Comparison of ENCODE assay signal across 16 mouse cellular contexts in genomic region chr2:12716124-12717012, GRCm38 (mm10).
DNase-seq lines count a peak whose midpoint lies in the region; ATAC-seq and TF ChIP-seq lines count a peak whose summit lies in the region.
"Had no signal": no experiment of that assay in that cellular context is flagged by ENCODE, and none has a peak within 500 bp of the region (broad histone marks: within the 10 kb centered on the region; RNA-seq: fewer than 3 reads in every experiment).

No protein-coding gene starts in this region.

- no peak overlapping the region for H3K9ac ChIP-seq in midbrain, embryonic 11.5 days (ENCODE audit: low read length)
- H3K9ac ChIP-seq in midbrain, postnatal 0 days (replicated peaks; ENCODE audit: low read length, poor library complexity, severe bottlenecking): no peak overlapping the region
- H3K9ac ChIP-seq in hindbrain, embryonic 11.5 days (ENCODE audit: low read depth, low read length): no peak overlapping the region

- no peak overlapping the region for H3K4me3 ChIP-seq in midbrain, embryonic 11.5 days (ENCODE audit: low read depth, low read length)
- no peak overlapping the region for H3K4me3 ChIP-seq in midbrain, postnatal 0 days (ENCODE audit: low read depth, low read length)
- H3K4me3 ChIP-seq in hindbrain, embryonic 11.5 days (ENCODE audit: low read depth, low read length): no peak overlapping the region
- H3K4me3 ChIP-seq: layer of hippocampus, adult 2 months; left cerebral cortex, adult 2 months had no signal

- H3K27ac ChIP-seq in midbrain, embryonic 11.5 days (ENCODE audit: low read depth, low read length): no peak overlapping the region
- H3K27ac ChIP-seq in midbrain, postnatal 0 days (ENCODE audit: low read depth, low read length): no peak overlapping the region
- H3K27ac ChIP-seq in hindbrain, embryonic 11.5 days (ENCODE audit: low read depth, low read length): no peak overlapping the region
- H3K27ac ChIP-seq: layer of hippocampus, adult 2 months; left cerebral cortex, adult 2 months had no signal

- no peaks in the 10 kb centered on the region for H3K4me1 ChIP-seq in midbrain, embryonic 11.5 days (ENCODE audit: control insufficient read depth, insufficient read depth, low read length)
- no peaks in the 10 kb centered on the region for H3K4me1 ChIP-seq in midbrain, postnatal 0 days (ENCODE audit: insufficient read depth, low read length)
- no peaks in the 10 kb centered on the region for H3K4me1 ChIP-seq in hindbrain, embryonic 11.5 days (replicated peaks; ENCODE audit: control insufficient read depth, insufficient read depth, low read length)

- DNase-seq in embryo, embryonic 10.5 days (ENCODE audit: low spot score): peak; percentile 32
- no peak for DNase-seq in embryo, embryonic 10 days (ENCODE audit: low spot score)
- no peak for DNase-seq in midbrain, embryonic 11.5 days (ENCODE audit: low spot score, missing footprints)
- no peak for DNase-seq in midbrain, postnatal 0 days (ENCODE audit: low spot score)
- DNase-seq in hindbrain, embryonic 11.5 days (ENCODE audit: low spot score): peak; percentile 24
- DNase-seq in retina, embryonic 14.5 days (ENCODE audit: low spot score): peak; percentile 50
- DNase-seq in lung, adult 18-20 months: no peak
- no peak for DNase-seq in kidney, postnatal 4 days
- DNase-seq: adrenal gland, adult 2 months; cerebellum, adult 9-10 months; right cerebral cortex, postnatal 4 days had no signal

- 0 out of 2 replicates have a peak, but pooled peaks have one; percentile 50 for ATAC-seq in midbrain, embryonic 11.5 days (ENCODE audit: low FRiP score)
- ATAC-seq in midbrain, postnatal 0 days (ENCODE audit: low FRiP score): no peak
- ATAC-seq in hindbrain, embryonic 11.5 days (ENCODE audit: low FRiP score): peak; percentile 79
- ATAC-seq: lung, postnatal 0 days; Patski had no signal

- 54% methylated on average over 3 of the region's 3 CpGs for WGBS in midbrain, embryonic 11.5 days
- WGBS in midbrain, postnatal 0 days: 45% methylated on average over 3 of the region's 3 CpGs
- 30% methylated on average over 3 of the region's 3 CpGs for WGBS in hindbrain, embryonic 11.5 days

- no peaks in the 10 kb centered on the region for H3K27me3 ChIP-seq in midbrain, embryonic 11.5 days (ENCODE audit: control insufficient read depth, insufficient read depth, low read length)
- no peaks in the 10 kb centered on the region for H3K27me3 ChIP-seq in midbrain, postnatal 0 days (ENCODE audit: insufficient read depth, low read length)
- no peaks in the 10 kb centered on the region for H3K27me3 ChIP-seq in hindbrain, embryonic 11.5 days (ENCODE audit: control insufficient read depth, insufficient read depth, low read length)

- no peaks in the 10 kb centered on the region for H3K36me3 ChIP-seq in midbrain, embryonic 11.5 days (ENCODE audit: control insufficient read depth, insufficient read depth, low read length)
- no peaks in the 10 kb centered on the region for H3K36me3 ChIP-seq in midbrain, postnatal 0 days (ENCODE audit: insufficient read depth, low read length)
- no peaks in the 10 kb centered on the region for H3K36me3 ChIP-seq in hindbrain, embryonic 11.5 days (ENCODE audit: control insufficient read depth, insufficient read depth, low read length)

- no peaks in the 10 kb centered on the region for H3K9me3 ChIP-seq in midbrain, embryonic 11.5 days (ENCODE audit: control insufficient read depth, low read length)
- H3K9me3 ChIP-seq in midbrain, postnatal 0 days (ENCODE audit: low read length): no peaks in the 10 kb centered on the region
- H3K9me3 ChIP-seq in hindbrain, embryonic 11.5 days (ENCODE audit: control insufficient read depth, low read length): no peaks in the 10 kb centered on the region

- no peak for TF ChIP-seq CTCF in midbrain, postnatal 0 days (IDR thresholded peaks at IDR 0.05)

- no peak overlapping the region for H3K4me2 ChIP-seq in midbrain, embryonic 11.5 days
- no peak overlapping the region for H3K4me2 ChIP-seq in midbrain, postnatal 0 days (ENCODE audit: low read depth, low read length, poor library complexity, severe bottlenecking)
- no peak overlapping the region for H3K4me2 ChIP-seq in hindbrain, embryonic 11.5 days (replicated peaks; ENCODE audit: low read depth, low read length)
- H3K4me2 ChIP-seq: liver, embryonic 11.5 days had no signal

Comparison
In these comparisons a context has a peak if more than half of its experiments do, and no peak if none do; other contexts are left out.
1. DNase-seq: peak in embryo, embryonic 10.5 days (single experiment), hindbrain, embryonic 11.5 days (single experiment) and retina, embryonic 14.5 days (single experiment); none in embryo, embryonic 10 days (single experiment), midbrain, embryonic 11.5 days (single experiment), midbrain, postnatal 0 days (single experiment), lung, adult 18-20 months (0 of 2) and kidney, postnatal 4 days (0 of 2).